Mouse (Mus musculus) liver, adult 2 months (tissue): ENCODE measurements around the gene Erv3.

Source experiments
- CTCF ChIP-seq: fragments of 200-500 bp; IDR thresholded peaks from 2 replicates; pipeline ENCODE4 v1.5.1; 2011; ENCODE audit warnings: low read depth, low read length, control low read depth
- POLR2A ChIP-seq: fragments of 200-500 bp; IDR thresholded peaks from 2 replicates; pipeline ENCODE4 v1.6.1; 2011; ENCODE audit warnings: low read length, control low read depth; ENCODE audit not compliant: insufficient read depth; ENCODE audit errors: extremely low read depth

DNA sequence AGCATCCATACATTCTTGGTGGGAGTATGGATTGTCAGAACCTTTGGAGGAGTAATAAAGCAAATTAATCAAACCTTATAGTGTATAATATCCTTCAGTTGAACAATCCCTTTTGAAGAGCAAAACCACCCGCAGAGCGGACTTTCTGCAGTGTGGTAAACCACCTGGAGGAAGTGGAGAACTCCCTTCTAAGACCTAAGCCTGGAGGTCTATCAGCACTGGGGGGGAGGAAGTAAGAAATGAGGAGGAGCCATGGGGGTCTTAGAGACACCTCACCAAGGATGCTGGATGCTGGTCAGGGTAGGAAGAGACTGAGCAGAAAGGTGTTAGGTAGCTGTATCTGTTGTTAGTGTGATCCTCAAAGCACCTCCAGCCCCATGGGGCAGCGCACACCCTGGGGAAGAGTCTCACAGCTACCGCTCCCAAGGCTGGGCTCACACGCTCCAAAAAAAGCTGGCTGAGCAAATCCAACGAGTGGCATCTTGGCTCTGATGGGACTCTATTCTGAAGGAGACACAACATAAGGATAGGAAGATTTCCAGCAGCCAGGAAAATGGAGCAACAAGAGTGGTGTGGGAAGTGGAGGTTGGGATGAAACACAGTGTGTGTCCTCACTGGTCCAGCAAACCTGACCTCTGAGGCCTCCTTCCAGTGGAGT is 27.1 kb upstream of the Erv3 start:
- TF ChIP-seq CTCF (no peak), POLR2A (no peak)
